14 mouse cellular contexts compared by ENCODE assay signal in genomic region chr14:27800766-27801165, GRCm38 (mm10).
DNase-seq lines count a peak whose midpoint lies in the region.
"Had no signal": no experiment of that assay in that cellular context is flagged by ENCODE, and none has a peak within 500 bp of the region (broad histone marks: within the 10 kb centered on the region; RNA-seq: fewer than 3 reads in every experiment).

No protein-coding gene starts in this region.

- DNase-seq in heart, adult 18-20 months, result peak; percentile 3 to 9
- no peak for DNase-seq in heart, postnatal 25 days (ENCODE audit: low spot score)
- peak; percentile 6 for DNase-seq in kidney, postnatal 14 days
- DNase-seq in kidney, adult 8-10 months, result no peak
- DNase-seq in lung, postnatal 10 days, result peak; percentile 19
- no peak for DNase-seq in lung, adult 18-20 months
- no peak for DNase-seq in thymus, postnatal 10 days (ENCODE audit: low spot score in 2 of 2)
- no peak for DNase-seq in c-Kit-positive CD71-positive TER-119-positive erythroid progenitor cells, embryonic 14.5 days (ENCODE audit: low spot score)
- DNase-seq: adrenal gland, postnatal 36 days; B cell, adult 2 months; cerebellum, adult 9-10 months; midbrain, embryonic 14.5 days; right cerebral cortex, adult 18-20 months; thymus, postnatal 25 days had no signal

- intact Hi-C loops in heart, postnatal 25 days (cut with DNase I), result no loop called here

Comparison
In these comparisons a context has a peak if more than half of its experiments do, and no peak if none do; other contexts are left out.
1. DNase-seq: peak in heart, adult 18-20 months (2 of 2), kidney, postnatal 14 days (single experiment) and lung, postnatal 10 days (single experiment); none in heart, postnatal 25 days (single experiment), kidney, adult 8-10 months (0 of 2), lung, adult 18-20 months (0 of 2), thymus, postnatal 10 days (0 of 2) and c-Kit-positive CD71-positive TER-119-positive erythroid progenitor cells, embryonic 14.5 days (single experiment).